Mouse (Mus musculus): ENCODE data around the gene Cdc34. TPM values are rescaled to one million over a fixed set of nuclear protein-coding genes. Genes with fewer than 3 reads are reported as not detected.
A peak's percentile ranks its signal among the peaks of the same experiment; 100 is the strongest.

Gene Cdc34
- polyA plus RNA-seq, 1 experiment from 2014 or later: 77.6 TPM

DNA sequence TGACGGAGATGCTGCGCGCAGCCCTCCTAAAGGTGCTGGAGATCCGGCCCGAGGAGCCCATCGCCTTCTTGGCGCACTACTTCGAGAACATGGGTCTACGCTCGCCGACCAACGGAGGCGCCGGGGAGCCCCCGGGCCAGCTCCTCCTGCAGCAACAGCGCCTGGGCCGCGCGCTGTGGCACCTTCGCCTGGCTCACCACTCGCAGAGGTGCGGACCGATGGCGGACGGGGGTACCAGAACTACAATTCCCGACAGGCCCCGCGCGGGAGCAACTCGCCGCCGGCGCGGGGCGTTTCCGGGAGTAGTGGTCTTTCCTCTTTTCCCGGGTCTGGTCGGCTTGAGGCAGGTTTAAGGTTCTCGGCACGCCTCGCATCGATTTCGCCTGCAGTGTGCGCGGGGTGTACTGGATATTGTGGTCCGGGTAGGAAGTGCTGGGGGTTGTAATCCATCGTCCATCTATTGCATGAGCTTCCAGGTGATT, 12.4 kb upstream of the Cdc34 start:
- Histone ChIP-seq H3K4me2 (ENCODE audit: low read depth, low read length) (peak overlapping the region; percentile 72), H3K27me3 (ENCODE audit: insufficient read depth, low read length) (no peaks in the 10 kb centered on the region), H3K27ac (ENCODE audit: low read depth) (peak overlapping the region; percentile 58), H3K4me3 (ENCODE audit: low read depth, low read length) (peak overlapping the region; percentile 74), H3K4me1 (ENCODE audit: insufficient read depth) (peaks cover 13% of the 10 kb centered on the region), H3K9me3 (ENCODE audit: low read length) (no peaks in the 10 kb centered on the region), H3K9ac (replicated peaks) (peak overlapping the region; percentile 64), H3K36me3 (replicated peaks; ENCODE audit: insufficient read depth, low read length) (0 out of 2 replicates have a peak, but pooled peaks cover 2% of the 10 kb centered on the region)
- ATAC-seq (peak; percentile 39), DNase-seq (peak; percentile 79)
- WGBS (ENCODE audit: insufficient replicate concordance): under 1% methylated on average over 47 of the region's 47 CpGs
- TF ChIP-seq EP300 (IDR thresholded peaks at IDR 0.05; ENCODE audit: low read depth) (no peak), CTCF (IDR thresholded peaks at IDR 0.05; ENCODE audit: low read depth) (no peak)

DNA sequence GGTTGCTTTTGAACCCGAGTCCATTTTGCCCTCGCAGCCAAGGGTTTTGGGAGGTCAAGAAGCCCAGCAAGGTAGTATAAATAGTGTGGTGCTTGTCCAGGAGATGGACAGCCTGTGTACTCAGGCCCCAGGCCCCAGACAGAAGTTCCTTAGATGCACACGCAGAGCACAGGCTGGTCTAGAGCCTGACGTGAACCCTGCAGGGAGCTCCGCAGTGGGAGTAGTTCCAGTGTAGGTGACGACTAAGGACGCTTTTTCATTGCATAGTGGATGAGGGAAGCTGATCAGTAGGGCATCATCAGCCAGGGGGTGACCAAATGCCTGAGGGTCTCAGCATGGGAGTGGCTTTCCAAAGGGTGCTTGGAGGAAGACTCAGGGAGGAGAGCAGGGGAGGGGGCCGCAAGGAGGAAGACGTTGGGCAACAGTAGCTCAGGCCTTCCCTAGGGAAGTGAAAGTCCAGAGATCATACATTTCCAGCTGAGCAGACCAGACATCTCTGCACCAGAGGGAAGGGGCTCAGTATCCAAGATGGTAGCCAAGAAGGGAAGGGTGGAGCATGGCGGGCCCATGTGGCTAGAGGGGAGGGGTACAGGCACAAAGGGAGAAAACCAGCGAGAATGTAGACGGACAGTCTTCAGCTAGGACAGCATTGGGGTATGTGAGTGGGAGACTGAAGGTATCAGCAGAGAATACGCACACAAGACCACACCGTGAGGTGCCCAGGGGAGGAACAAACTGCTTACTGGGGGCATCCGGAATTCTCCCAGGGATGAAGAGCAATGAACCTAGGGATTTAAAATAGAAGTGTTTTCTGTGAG, 11.7 kb upstream of the Cdc34 start:
- peak overlapping the region; percentile 64 for H3K9ac ChIP-seq (replicated peaks)
- DNase-seq: no peak
- TF ChIP-seq EP300 (IDR thresholded peaks at IDR 0.05; ENCODE audit: low read depth): no peak
- TF ChIP-seq CTCF (IDR thresholded peaks at IDR 0.05; ENCODE audit: low read depth): no peak
- H3K27me3 ChIP-seq (ENCODE audit: insufficient read depth, low read length): no peaks in the 10 kb centered on the region
- H3K36me3 ChIP-seq (replicated peaks; ENCODE audit: insufficient read depth, low read length): 0 out of 2 replicates have a peak, but pooled peaks cover 2% of the 10 kb centered on the region
- ATAC-seq: no peak
- H3K4me3 ChIP-seq (ENCODE audit: low read depth, low read length): peak overlapping the region; percentile 74
- H3K4me1 ChIP-seq (ENCODE audit: insufficient read depth): peaks cover 13% of the 10 kb centered on the region
- H3K9me3 ChIP-seq (ENCODE audit: low read length): no peaks in the 10 kb centered on the region
- H3K27ac ChIP-seq (ENCODE audit: low read depth): peak overlapping the region; percentile 23; the same call in 1 of the 2 replicates
- H3K4me2 ChIP-seq (ENCODE audit: low read depth, low read length): peak overlapping the region; percentile 72
- 35% methylated on average over 15 of the region's 15 CpGs for WGBS (ENCODE audit: insufficient replicate concordance)

DNA sequence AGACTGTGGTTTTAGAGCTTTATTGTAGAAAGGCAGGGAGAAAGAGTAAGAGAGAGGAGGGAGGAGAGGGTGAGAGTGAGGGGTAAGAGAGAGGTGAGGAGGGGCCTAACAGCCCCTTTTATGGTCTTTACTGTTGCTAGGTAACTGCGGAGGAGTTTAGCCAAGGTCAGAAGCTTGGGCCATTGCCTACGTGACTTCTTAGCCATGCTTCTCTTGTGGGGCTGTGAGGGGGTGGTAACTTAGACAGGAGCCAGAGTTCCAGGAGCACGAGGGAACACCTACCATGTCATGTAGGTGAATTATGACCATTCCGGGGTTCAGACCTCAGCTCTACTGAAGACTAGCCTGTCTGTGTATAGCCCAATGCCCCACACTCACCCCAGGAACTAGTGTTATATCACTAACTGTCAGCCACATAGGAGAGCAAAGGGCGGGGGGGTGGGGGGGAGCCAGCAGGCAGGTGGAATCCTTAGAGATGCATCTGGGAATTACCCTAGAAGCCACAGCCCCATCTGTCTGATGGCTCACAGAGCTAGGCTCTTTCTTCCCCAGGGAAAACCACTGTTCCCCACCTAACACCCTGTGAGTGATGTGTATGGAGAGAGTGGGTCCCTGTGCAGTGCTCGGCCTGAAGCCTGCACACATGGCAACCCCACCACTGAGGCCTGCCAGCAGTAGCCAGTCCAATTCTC, 10.5 kb upstream of the Cdc34 start:
- Histone ChIP-seq H3K36me3 (replicated peaks; ENCODE audit: insufficient read depth, low read length) (0 out of 2 replicates have a peak, but pooled peaks cover 2% of the 10 kb centered on the region), H3K9me3 (ENCODE audit: low read length) (no peaks in the 10 kb centered on the region), H3K27me3 (ENCODE audit: insufficient read depth, low read length) (no peaks in the 10 kb centered on the region), H3K27ac (ENCODE audit: low read depth) (no peak overlapping the region), H3K4me2 (ENCODE audit: low read depth, low read length) (no peak overlapping the region), H3K4me3 (ENCODE audit: low read depth, low read length) (no peak overlapping the region), H3K4me1 (ENCODE audit: insufficient read depth) (peaks cover 13% of the 10 kb centered on the region), H3K9ac (replicated peaks) (no peak overlapping the region)
- ATAC-seq (no peak), DNase-seq (no peak)
- 71% methylated on average over 6 of the region's 6 CpGs for WGBS (ENCODE audit: insufficient replicate concordance)
- TF ChIP-seq EP300 (IDR thresholded peaks at IDR 0.05; ENCODE audit: low read depth): no peak
- no peak for TF ChIP-seq CTCF (IDR thresholded peaks at IDR 0.05; ENCODE audit: low read depth)

DNA sequence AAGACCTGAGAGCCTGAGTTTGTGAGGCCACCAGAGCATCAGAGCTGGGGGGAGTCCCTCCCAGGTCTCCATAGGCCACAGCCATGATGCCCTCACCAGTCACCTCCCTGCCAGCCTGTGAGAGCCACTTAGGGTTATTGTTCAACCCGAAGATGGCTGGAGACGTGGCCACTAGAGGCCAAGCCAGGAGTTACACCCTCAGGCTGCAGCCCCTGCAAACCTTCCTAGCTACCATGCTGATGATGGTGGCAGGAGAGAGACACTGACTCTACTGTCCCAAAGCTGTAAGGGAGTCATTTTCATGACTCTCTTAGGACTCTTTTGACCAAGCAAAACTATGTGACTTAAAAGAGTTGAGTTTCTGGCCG, 9.9 kb upstream of the Cdc34 start:
- TF ChIP-seq EP300 (IDR thresholded peaks at IDR 0.05; ENCODE audit: low read depth) (no peak), CTCF (IDR thresholded peaks at IDR 0.05; ENCODE audit: low read depth) (peak; percentile 21; the same call in 1 of the 2 replicates)
- H3K36me3 ChIP-seq (replicated peaks; ENCODE audit: insufficient read depth, low read length): 0 out of 2 replicates have a peak, but pooled peaks cover 2% of the 10 kb centered on the region
- ATAC-seq (no peak), DNase-seq (no peak)
- no peak overlapping the region for H3K4me3 ChIP-seq (ENCODE audit: low read depth, low read length)
- no peak overlapping the region for H3K27ac ChIP-seq (ENCODE audit: low read depth)
- H3K4me2 ChIP-seq (ENCODE audit: low read depth, low read length): no peak overlapping the region
- H3K27me3 ChIP-seq (ENCODE audit: insufficient read depth, low read length): no peaks in the 10 kb centered on the region
- no peaks in the 10 kb centered on the region for H3K9me3 ChIP-seq (ENCODE audit: low read length)
- peaks cover 13% of the 10 kb centered on the region for H3K4me1 ChIP-seq (ENCODE audit: insufficient read depth)
- 60% methylated on average over 3 of the region's 3 CpGs for WGBS (ENCODE audit: insufficient replicate concordance)
- no peak overlapping the region for H3K9ac ChIP-seq (replicated peaks)

DNA sequence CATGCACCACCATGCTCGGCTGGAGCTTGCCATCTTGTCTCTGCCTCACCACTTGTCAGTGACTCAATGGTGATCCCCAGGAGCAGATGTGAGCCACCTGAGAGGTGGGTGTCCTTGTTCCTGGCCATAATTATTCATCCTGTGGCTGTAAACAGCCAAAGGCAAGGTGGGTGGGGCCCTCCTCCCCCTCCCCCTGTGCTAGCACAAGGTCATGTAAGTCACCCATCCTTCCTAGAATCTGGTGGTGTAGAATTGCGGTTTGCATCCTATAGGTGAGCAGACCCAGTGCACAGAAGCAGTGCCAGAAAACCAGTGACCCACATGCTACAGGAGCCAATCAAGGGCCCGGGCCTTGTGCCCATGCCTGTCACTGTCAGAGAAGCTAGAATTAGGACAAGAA, 8.9 kb upstream of the Cdc34 start:
- peaks cover 13% of the 10 kb centered on the region for H3K4me1 ChIP-seq (ENCODE audit: insufficient read depth)
- TF ChIP-seq EP300 (IDR thresholded peaks at IDR 0.05; ENCODE audit: low read depth): no peak
- no peak for TF ChIP-seq CTCF (IDR thresholded peaks at IDR 0.05; ENCODE audit: low read depth)
- H3K4me2 ChIP-seq (ENCODE audit: low read depth, low read length): no peak overlapping the region
- no peaks in the 10 kb centered on the region for H3K9me3 ChIP-seq (ENCODE audit: low read length)
- H3K4me3 ChIP-seq (ENCODE audit: low read depth, low read length): no peak overlapping the region
- 0 out of 2 replicates have a peak, but pooled peaks cover 2% of the 10 kb centered on the region for H3K36me3 ChIP-seq (replicated peaks; ENCODE audit: insufficient read depth, low read length)
- H3K27ac ChIP-seq (ENCODE audit: low read depth): no peak overlapping the region
- H3K27me3 ChIP-seq (ENCODE audit: insufficient read depth, low read length): no peaks in the 10 kb centered on the region
- ATAC-seq (no peak), DNase-seq (no peak)
- 83% methylated on average over 3 of the region's 3 CpGs for WGBS (ENCODE audit: insufficient replicate concordance)
- no peak overlapping the region for H3K9ac ChIP-seq (replicated peaks)
